In the genomic region with DNA sequence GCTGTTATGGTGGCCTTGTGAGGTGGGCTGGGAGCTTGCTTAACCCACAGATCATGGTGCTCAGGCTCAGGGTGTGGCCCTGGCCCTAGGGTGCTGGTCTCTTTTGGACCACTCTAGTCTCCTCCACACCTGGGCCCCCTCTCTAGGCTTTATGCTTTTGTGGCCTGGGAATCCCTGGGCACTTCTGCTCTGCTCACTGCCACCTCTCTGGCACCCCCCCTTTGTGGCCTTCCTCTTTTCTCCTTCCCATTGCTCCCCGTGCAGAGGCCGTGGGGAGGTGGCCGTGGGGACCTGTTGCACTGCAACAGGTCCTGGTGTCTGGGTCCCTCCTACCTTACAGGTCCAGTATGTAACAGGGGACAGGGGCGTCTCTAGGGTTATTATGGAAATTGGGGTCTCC, we compare ENCODE assay signal across 24 mouse cellular contexts.
"Had no signal": no experiment of that assay in that cellular context is flagged by ENCODE, and none has a peak within 500 bp of the region (broad histone marks: within the 10 kb centered on the region; RNA-seq: fewer than 3 reads in every experiment).

No protein-coding gene starts in this region.

- H3K36me3 ChIP-seq: heart, embryonic 10.5 days; heart, embryonic 12.5 days; hindbrain, embryonic 10.5 days; hindbrain, embryonic 12.5 days; hindbrain, embryonic 15.5 days; kidney, embryonic 15.5 days; limb, embryonic 10.5 days; limb, embryonic 12.5 days; liver, embryonic 12.5 days had no signal

- ATAC-seq: forebrain, postnatal 0 days; hindbrain, postnatal 0 days; intestine, embryonic 16.5 days; liver, embryonic 12.5 days had no signal

- H3K9ac ChIP-seq: forebrain, postnatal 0 days; heart, embryonic 12.5 days; hindbrain, embryonic 12.5 days; hindbrain, embryonic 15.5 days; kidney, embryonic 15.5 days; limb, embryonic 12.5 days; liver, embryonic 12.5 days had no signal

- H3K27ac ChIP-seq: heart, embryonic 10.5 days; hindbrain, embryonic 10.5 days; hindbrain, embryonic 12.5 days; hindbrain, embryonic 15.5 days; hindbrain, postnatal 0 days; kidney, embryonic 15.5 days; kidney, postnatal 0 days; left cerebral cortex, adult 2 months; limb, embryonic 10.5 days; limb, embryonic 12.5 days; liver, embryonic 12.5 days had no signal

- H3K4me3 ChIP-seq: heart, embryonic 10.5 days; heart, embryonic 12.5 days; hindbrain, embryonic 10.5 days; hindbrain, embryonic 12.5 days; hindbrain, embryonic 15.5 days; kidney, embryonic 15.5 days; left cerebral cortex, adult 2 months; limb, embryonic 10.5 days; limb, embryonic 12.5 days; liver, embryonic 12.5 days had no signal

- H3K4me2 ChIP-seq: heart, embryonic 12.5 days; hindbrain, embryonic 12.5 days; hindbrain, embryonic 15.5 days; kidney, embryonic 15.5 days; limb, embryonic 12.5 days; liver, embryonic 12.5 days had no signal

- DNase-seq: forebrain, postnatal 0 days; gastrocnemius, postnatal 14 days; gastrocnemius, postnatal 36 days; heart, adult 18-20 months; heart, postnatal 10 days; heart, postnatal 4 days; kidney, adult 11 months; kidney, adult 2 months; kidney, adult 9 months; kidney, postnatal 14 days; kidney, postnatal 36 days had no signal

- H3K9me3 ChIP-seq: hindbrain, embryonic 10.5 days; hindbrain, embryonic 12.5 days; hindbrain, embryonic 15.5 days; kidney, embryonic 15.5 days; limb, embryonic 10.5 days; limb, embryonic 12.5 days; liver, embryonic 12.5 days had no signal

- H3K27me3 ChIP-seq: hindbrain, embryonic 12.5 days; hindbrain, embryonic 15.5 days; kidney, embryonic 15.5 days had no signal
